Mouse (Mus musculus): ENCODE data around the gene Epo.

The Epo gene

DNA sequence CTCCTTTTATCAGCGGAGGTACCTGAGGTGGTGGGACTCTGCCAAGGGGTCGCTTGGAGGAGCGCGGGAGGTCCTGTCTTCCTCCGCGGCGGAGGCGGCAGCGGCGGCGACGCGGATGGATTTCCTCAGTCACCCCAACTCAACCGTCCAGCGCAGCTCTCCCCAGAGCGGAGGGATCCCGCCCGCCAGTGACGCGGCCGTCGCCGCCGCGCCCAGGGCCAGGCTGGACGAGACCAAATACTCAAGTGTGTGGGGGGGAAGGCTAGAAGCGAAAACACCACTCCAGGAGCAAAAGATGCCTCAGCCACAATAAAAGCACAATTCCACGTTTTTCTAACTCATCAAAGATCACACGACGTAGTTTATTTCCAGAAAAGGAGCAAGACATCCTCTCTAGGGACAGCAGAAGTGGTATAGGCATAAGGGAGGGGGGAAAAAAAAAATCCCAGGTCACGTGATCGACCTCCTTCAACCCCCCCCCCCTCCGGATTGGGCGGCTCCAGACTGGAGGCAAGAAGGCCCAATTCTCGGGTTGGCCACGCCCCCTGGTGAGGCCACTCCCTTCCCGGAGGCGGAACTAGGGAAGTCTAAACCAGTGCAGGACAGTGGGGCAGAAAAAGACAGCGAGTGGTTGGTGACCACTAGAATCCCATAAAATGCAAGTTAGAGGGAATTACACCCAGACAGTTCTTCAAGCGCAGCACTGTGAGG lies at the start of gene Epo, which contains the start of gene Gnb2:
TSS of gene Epo (minus strand) at position 126 of the 711 bp plus-strand sequence.
TSS of gene Gnb2 (minus strand) at position 394 of the 711 bp plus-strand sequence.
- DNase-seq (ENCODE audit: low read depth, low spot score) = peak; percentile 99

GRCm38 (mm10) chr5:137582702-137583101 lies 49.7 kb upstream of the Epo start:
- DNase-seq (ENCODE audit: low read depth, low spot score) = no peak

- DNase-seq (ENCODE audit: low read depth, low spot score) = no peak
These were observed 47.2 kb upstream of the Epo start for GRCm38 (mm10) chr5:137580246-137580645.

DNA sequence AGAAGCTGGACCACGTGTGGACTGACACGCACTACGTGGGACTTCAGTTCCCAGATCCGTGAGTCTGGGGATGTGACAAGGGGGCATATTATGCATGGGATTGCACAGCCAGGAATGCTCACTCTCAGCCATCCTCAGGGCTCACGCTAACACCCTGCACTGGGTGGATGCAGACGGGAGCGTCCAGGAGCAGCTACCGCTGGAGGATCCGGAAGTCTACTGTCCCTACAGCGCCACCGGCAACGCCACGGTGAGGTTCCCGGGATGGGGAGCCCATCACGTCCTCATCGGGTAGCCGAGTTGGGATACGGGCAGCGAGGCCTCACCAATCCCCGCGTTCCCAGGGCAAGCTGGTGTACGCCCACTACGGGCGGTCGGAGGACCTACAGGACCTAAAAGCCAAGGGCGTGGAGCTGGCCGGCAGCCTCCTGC lies 41.4 kb upstream of the Epo start:
- DNase-seq (ENCODE audit: low read depth, low spot score) = no peak

DNA sequence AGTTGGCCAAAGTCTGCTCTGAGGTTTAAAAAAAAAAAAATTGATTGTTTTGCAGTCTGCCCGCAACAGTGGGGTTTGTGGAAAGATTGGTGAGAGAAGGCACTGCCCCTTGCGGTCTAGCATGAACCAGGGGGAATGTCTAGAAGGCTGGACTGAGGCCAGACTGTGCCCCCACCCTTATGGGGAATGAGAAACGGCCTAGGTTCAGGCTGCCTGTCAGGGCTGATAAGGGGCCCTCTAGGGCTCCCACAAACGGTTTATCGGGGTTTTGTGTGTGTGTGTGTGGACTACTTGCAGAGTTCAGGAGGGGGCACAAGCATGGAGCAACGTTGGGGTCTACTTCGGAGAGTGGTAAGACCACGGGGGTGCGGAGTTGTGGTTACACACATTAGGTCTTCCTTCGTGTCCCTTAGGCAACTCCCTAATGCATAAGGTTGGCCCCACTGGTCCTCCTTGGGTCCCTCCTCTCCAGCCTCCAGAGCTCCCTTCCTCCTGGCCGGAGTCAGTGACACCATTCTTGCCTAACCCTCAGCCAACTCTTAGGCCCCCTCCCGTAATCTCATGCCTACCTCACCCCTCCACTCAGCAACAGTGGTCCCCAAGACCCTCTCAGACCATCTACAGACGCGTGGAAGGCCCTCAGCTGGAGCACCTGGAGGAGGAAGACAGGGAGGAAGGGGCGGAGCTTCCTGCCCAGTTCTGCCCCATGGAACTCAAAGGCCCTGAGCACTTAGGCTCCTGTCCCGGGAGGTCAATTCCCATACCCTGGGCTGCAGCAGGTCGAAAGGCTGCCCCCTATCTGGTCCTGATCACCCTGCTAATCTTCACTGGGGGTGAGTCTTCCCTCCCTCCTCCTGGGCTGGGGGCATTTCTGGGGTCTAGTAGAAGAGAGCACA lies 37.9 kb upstream of the Epo start:
- no peak for DNase-seq (ENCODE audit: low read depth, low spot score)

- DNase-seq (ENCODE audit: low read depth, low spot score) = no peak
These were observed 37.1 kb upstream of the Epo start for GRCm38 (mm10) chr5:137570181-137570580.

DNA sequence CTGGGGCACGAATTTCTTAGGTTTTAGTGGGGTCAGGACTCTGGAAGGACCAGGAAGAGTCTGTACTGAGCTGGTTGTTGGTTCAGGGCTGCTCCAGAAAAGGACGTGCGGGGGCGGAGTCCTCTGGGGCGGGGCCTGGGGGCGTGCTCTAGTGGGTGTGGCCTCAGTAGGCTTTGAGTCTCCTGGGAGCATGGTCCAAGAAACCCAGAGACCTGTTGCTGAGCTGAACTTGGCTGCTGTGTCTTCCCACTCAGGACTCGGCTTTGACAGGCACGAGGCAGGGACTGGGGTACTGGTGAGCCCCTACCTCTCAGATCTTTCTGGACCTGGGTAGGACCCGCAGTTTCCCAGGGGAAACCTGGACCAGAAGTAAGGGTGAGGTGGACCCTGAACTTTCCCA lies 36.6 kb upstream of the Epo start, which contains the start of gene Tfr2:
TSS of gene Tfr2 (plus strand) at position 176 of the 400 bp plus-strand sequence.
- DNase-seq (ENCODE audit: low read depth, low spot score) = peak; percentile 78

GRCm38 (mm10) chr5:137569031-137569430 lies 36.0 kb upstream of the Epo start:
- peak; percentile 66 for DNase-seq (ENCODE audit: low read depth, low spot score)

- no peak for DNase-seq (ENCODE audit: low read depth, low spot score)
These were observed 35.3 kb upstream of the Epo start for GRCm38 (mm10) chr5:137568223-137568798.

DNA sequence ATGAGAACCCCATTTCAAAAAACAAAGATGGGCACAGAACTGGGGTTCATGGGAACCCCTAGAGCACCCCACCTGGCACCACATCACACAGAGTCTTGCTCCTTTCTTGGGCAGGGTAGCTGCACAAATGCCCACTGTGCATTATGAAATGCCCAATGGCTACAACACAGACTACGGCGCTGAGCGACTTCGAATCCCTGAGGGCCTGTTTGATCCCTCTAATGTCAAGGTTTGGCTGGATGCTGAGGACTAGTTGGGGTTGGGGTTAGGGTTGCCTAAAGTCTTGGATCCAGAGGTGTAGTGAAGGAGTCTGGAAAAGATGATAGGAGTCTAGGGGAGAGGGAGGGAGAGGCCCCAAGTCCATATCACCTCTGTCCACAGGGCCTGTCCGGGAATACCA lies 33.4 kb upstream of the Epo start:
- DNase-seq (ENCODE audit: low read depth, low spot score) = no peak

- no peak for DNase-seq (ENCODE audit: low read depth, low spot score)
These were observed 32.7 kb upstream of the Epo start for GRCm38 (mm10) chr5:137565744-137566143.

- DNase-seq (ENCODE audit: low read depth, low spot score) = no peak
These were observed 29.9 kb upstream of the Epo start for GRCm38 (mm10) chr5:137562965-137563364.

DNA sequence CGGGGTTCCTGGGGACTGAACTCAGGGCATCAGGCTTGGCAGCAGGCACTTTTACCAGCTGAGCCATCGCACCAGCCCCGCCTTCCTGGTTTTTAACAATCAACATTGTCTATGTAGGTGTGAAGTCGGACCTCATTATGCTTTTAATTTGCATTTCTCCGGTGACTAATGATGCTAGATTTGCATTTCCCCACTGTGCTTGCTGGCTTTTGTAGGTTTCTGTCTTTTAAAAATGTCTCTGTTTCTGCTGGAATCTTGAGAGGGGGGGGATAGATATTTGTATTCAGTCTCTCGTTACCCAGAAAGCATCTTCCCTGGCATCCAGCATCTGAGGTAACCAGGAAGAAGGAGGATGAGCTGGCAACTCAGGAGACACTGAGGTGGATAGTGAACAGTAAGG lies 28.5 kb upstream of the Epo start:
- no peak for DNase-seq (ENCODE audit: low read depth, low spot score)

DNA sequence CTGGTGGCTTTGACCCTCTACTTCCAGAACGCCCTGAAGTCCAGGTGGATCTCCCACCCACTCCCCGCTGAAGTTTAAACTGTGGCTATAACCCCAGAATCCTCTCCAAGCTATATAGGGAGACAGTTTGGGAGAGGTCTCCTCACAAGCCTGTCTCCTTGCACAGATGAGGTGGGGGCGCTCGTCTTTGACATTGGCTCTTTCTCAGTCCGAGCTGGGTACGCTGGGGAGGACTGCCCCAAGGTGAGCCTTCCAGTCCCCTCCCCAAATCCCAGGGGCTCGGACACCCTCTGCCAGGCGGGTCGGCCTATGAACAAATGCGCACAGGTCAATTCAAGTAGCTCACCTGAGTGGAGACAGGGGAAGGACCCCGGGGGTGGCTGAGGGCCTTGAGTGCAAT lies 20.9 kb upstream of the Epo start:
- DNase-seq (ENCODE audit: low read depth, low spot score) = no peak

GRCm38 (mm10) chr5:137553411-137553837 lies 20.4 kb upstream of the Epo start, which contains the start of gene Actl6b:
Gene Actl6b, plus strand, starts transcription at chr5:137553517.
- no peak for DNase-seq (ENCODE audit: low read depth, low spot score)

GRCm38 (mm10) chr5:137553000-137553399 lies 20.0 kb upstream of the Epo start:
- DNase-seq (ENCODE audit: low read depth, low spot score) = no peak

DNA sequence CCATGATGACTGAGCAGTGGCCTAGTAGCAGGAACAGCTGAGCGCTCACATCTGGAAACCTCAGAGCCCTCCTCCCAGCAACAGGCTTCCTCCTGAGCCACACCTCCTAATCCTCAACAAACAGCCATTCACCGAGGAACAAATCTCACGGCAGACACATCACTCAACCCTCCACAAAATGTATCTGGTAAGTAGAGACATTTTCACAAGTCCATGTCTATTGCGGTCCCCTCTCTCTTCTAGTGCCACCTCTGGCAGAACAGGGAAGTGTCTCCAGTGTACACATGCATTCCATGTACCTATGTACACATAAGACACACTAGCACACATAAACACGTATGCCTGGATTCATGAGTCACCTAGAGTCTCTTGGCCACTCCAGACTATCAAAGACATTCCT lies 18.1 kb upstream of the Epo start:
- DNase-seq (ENCODE audit: low read depth, low spot score) = peak; percentile 44

DNA sequence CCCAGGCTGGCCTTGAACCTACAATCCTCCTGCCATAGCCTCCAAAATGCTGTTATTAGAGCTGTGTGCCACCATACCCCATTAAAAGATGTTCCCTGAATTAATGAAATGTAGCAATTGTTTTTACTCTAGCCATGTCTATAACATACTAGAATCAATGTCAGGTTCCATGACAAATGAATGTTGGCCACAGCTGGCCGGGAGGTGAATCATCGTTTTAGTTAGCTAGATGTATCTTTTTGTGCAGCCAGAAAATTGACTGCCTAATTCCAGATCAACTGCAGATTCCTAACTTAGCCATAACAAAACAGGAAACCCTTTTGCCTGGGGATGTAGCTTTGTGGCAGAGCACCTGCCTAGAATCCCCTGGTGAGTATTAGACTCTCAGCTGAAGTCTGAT lies 16.8 kb upstream of the Epo start:
- DNase-seq (ENCODE audit: low read depth, low spot score) = no peak

DNA sequence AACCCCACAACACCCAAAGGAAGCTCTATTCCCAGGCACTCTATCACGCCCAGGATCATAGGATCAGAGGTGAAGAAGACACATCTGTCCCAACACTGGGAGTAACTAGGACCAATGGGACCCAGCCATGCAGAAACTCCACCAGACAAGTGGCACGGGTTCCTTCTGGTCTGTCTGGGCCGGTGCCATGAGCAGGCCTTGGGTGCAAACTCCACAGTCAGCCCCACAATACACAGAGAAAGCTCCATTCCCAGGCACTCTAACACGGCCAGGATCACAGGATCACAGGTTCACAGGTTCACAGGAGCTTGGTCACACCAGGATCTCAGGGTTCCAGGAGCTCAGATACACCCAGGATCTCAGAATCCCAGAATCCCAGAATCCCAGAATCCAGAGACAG lies 12.6 kb upstream of the Epo start:
- no peak for DNase-seq (ENCODE audit: low read depth, low spot score)

DNA sequence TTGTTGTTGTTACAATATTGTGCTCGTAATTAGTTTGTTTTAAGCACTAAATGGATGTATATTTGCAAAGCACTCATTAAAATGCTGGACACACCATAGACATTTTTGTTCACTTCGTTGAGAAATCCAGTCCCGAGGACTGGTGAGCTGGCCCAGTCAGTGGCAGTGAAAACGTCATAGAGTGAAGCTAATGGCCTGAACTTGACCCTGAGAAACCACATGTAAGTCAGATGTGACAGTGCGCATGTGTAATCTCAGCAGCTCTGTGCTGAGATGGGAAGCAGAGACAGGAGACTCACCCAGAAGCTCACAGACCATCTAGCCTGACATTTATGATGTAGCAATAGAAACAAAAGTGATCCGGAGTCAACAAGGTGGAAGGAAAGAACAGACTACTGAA lies 11.9 kb upstream of the Epo start:
- no peak for DNase-seq (ENCODE audit: low read depth, low spot score)

DNA sequence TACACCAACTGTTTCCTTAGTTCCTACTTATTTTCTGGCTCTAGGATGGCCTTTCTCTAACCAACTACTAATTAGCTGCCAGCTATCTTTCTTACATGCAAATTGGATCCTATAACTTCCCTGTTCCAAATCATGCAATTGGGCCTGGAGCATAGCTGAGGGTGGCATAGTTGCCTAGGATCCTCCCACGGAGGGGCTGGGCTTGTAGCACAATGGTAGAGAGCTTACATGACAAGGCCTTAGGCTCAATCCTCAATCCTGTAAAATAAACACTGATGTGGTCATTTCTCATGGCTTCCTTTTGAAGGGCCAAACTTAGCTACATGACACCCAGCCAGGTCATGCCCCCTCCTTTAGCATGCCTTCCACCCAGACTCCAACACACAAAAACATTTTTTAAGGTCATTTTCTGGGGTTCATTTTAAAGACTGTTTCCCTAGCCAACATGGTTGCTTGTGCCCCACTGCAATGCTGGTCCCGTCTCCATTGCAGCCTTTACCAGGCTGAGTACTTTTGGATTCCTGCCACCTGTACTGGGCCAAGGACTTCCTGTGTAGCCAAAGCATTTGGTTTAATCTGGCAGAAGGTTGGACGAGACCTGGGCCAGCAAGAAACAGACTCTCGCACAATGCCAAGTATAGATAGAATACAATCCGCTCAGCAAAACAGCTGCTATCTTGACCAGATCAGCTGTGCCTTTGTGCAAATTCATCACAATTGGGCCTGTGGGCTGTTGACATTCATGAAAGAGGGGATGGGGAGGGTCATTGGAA lies 8.9 kb upstream of the Epo start:
- no peak for DNase-seq (ENCODE audit: low read depth, low spot score)
